Mouse (Mus musculus): ENCODE measurements around the gene Gal3st2. TPM values are rescaled to one million over a fixed set of nuclear protein-coding genes. Genes with fewer than 3 reads are reported as not detected.
"Not testable (repeated sequence)": the region's sequence is repeated elsewhere in the genome, so short reads cannot be mapped to it uniquely, and the experiment has no call there.

The Gal3st2 gene
- total and polyA plus RNA-seq, 2 experiments from 2014 or later = not detected

DNA sequence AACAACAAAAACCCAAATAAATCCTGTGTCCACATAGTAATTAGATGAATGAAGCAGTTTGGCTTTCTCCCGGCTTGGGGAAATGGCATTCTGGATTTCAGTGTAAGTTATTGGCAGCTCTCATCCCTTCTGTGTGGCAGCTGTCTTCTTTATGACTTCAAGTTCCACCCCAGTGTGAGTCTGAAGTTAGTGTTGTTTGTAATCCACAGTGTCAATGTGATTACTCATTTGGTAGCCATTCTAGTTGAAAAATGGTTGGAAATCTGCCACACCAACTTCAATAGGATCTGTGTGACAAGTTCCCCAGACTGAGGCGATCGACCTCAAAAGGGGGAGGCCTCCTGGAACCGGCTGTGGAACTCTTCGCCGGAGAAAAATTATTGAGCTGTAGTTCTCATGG, 3.7 kb upstream of the Gal3st2 start:
- ATAC-seq (ENCODE audit: low FRiP score) (no peak), DNase-seq (ENCODE audit: low spot score) (peak; percentile 58)
- Histone ChIP-seq H3K27me3 (ENCODE audit: insufficient read depth, low read length) (no peaks in the 10 kb centered on the region), H3K4me1 (ENCODE audit: insufficient read depth, low read length) (no peaks in the 10 kb centered on the region), H3K4me3 (ENCODE audit: low read depth, low read length) (no peak overlapping the region), H3K9me3 (ENCODE audit: low read length) (no peaks in the 10 kb centered on the region), H3K36me3 (ENCODE audit: insufficient read depth, low read length) (no peaks in the 10 kb centered on the region), H3K4me2 (ENCODE audit: low read depth, low read length, poor library complexity, severe bottlenecking) (no peak overlapping the region), H3K27ac (ENCODE audit: low read depth, low read length) (no peak overlapping the region), H3K9ac (replicated peaks; ENCODE audit: low read length, poor library complexity, severe bottlenecking) (no peak overlapping the region)
- WGBS = 56% methylated on average over 6 of the region's 6 CpGs
- no peak for TF ChIP-seq CTCF (IDR thresholded peaks at IDR 0.05)

DNA sequence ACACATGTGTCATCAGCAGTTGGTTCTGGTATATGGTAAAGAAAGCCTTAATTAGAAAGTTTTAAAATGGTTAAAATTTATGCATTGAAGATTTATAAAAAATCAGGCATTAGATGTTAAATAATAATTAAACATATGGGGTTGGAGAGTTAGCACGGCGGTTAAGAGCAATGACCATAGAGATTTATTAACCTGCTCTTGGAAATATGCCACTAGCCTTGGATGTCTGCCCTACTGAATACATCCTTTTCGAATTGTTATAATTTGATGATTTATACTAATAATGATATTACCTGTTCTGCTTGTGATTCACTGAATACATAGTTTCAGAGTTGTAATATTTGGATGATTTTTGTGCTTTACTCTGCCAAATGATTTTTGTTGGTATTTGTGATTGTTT, 3.1 kb upstream of the Gal3st2 start:
- Histone ChIP-seq H3K4me1 (ENCODE audit: insufficient read depth, low read length) (no peaks in the 10 kb centered on the region), H3K9ac (replicated peaks; ENCODE audit: low read length, poor library complexity, severe bottlenecking) (no peak overlapping the region), H3K4me2 (ENCODE audit: low read depth, low read length, poor library complexity, severe bottlenecking) (no peak overlapping the region), H3K4me3 (ENCODE audit: low read depth, low read length) (no peak overlapping the region), H3K36me3 (ENCODE audit: insufficient read depth, low read length) (no peaks in the 10 kb centered on the region), H3K27ac (ENCODE audit: low read depth, low read length) (no peak overlapping the region), H3K27me3 (ENCODE audit: insufficient read depth, low read length) (no peaks in the 10 kb centered on the region), H3K9me3 (ENCODE audit: low read length) (no peaks in the 10 kb centered on the region)
- no peak for TF ChIP-seq CTCF (IDR thresholded peaks at IDR 0.05)
- 89% methylated on average over 3 of the region's 3 CpGs for WGBS
- DNase-seq (ENCODE audit: low spot score) = no peak
- ATAC-seq (ENCODE audit: low FRiP score) = no peak

DNA sequence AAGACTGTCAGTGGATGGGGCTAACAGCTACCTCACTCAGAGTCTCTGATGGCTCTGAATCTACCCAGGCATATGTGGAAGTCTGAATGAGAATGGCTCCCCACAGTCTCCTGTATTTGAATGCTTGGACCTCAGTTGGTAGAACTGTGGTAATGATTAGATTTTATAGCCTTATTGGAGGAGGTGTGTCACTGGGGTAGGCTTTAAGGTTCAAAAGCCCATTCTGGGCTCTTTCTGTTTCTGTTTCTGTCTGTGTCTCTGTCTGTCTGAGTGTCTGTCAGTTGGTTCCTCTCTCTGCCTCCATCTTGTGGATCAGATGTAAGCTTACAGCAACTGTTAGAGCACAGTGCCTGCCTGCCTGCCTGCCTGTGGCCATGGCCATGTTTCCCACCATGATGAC, 1.5 kb upstream of the Gal3st2 start:
- H3K9me3 ChIP-seq (ENCODE audit: low read length) = no peaks in the 10 kb centered on the region
- H3K4me1 ChIP-seq (ENCODE audit: insufficient read depth, low read length) = no peaks in the 10 kb centered on the region
- DNase-seq (ENCODE audit: low spot score) (no peak), ATAC-seq (ENCODE audit: low FRiP score) (no peak)
- H3K9ac ChIP-seq (replicated peaks; ENCODE audit: low read length, poor library complexity, severe bottlenecking) = no peak overlapping the region
- no peak for TF ChIP-seq CTCF (IDR thresholded peaks at IDR 0.05)
- H3K4me3 ChIP-seq (ENCODE audit: low read depth, low read length) = no peak overlapping the region
- no peak overlapping the region for H3K4me2 ChIP-seq (ENCODE audit: low read depth, low read length, poor library complexity, severe bottlenecking)
- no peak overlapping the region for H3K27ac ChIP-seq (ENCODE audit: low read depth, low read length)
- no peaks in the 10 kb centered on the region for H3K27me3 ChIP-seq (ENCODE audit: insufficient read depth, low read length)
- no peaks in the 10 kb centered on the region for H3K36me3 ChIP-seq (ENCODE audit: insufficient read depth, low read length)

DNA sequence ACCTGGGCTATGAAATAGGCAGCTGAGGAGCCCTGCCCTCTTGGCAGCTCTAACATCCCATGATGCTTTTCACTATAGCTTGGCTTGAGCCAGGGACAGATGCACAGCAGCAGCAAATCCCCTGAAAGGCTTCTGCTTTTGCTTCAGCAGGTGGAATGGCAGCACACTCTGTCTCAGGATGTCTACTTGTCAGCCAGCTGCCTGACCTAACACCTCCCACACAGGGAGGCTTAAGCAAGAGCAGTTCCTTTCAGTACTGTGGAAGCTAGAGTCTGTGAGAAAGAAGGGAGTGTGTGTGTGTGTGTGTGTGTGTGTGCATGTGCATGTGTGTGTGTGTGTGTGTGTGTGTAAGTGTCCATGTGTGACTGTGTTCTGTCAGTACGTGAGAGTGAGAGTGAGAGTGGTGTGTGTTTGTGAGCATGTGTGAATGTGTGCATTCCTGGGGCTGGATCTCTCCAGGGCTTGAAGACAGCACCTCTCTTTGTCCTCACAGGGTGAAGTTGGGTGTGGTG, 10.5 kb downstream of the Gal3st2 start:
- 30% methylated on average over 1 of the region's 1 CpGs for WGBS
- not testable (repeated sequence) for ATAC-seq (ENCODE audit: low FRiP score); H3K4me3 ChIP-seq (ENCODE audit: low read depth, low read length); H3K27ac ChIP-seq (ENCODE audit: low read depth, low read length); H3K9me3 ChIP-seq (ENCODE audit: low read length); H3K4me2 ChIP-seq (ENCODE audit: low read depth, low read length, poor library complexity, severe bottlenecking); H3K4me1 ChIP-seq (ENCODE audit: insufficient read depth, low read length); H3K9ac ChIP-seq (replicated peaks; ENCODE audit: low read length, poor library complexity, severe bottlenecking); H3K27me3 ChIP-seq (ENCODE audit: insufficient read depth, low read length); DNase-seq (ENCODE audit: low spot score); H3K36me3 ChIP-seq (ENCODE audit: insufficient read depth, low read length)

DNA sequence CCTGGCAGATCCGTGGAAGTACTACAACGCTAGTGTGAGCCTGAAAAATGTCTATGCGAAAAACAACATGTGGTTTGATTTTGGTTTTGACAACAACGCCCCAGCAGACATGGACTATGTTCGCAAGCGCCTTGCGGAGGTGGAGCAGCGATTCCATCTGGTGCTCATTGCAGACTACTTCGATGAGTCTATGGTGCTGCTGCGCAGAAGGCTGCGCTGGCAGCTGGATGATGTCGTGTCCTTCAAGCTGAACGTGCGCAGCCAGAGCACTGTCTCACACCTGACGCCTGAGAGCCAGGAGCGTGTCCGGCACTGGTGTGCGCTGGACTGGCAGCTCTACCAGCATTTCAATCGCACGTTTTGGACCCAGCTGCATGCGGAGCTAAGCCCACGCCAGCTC, 13.3 kb downstream of the Gal3st2 start:
- ATAC-seq (ENCODE audit: low FRiP score); H3K4me1 ChIP-seq (ENCODE audit: insufficient read depth, low read length); H3K27me3 ChIP-seq (ENCODE audit: insufficient read depth, low read length); H3K36me3 ChIP-seq (ENCODE audit: insufficient read depth, low read length); H3K4me2 ChIP-seq (ENCODE audit: low read depth, low read length, poor library complexity, severe bottlenecking); H3K9me3 ChIP-seq (ENCODE audit: low read length); DNase-seq (ENCODE audit: low spot score); H3K27ac ChIP-seq (ENCODE audit: low read depth, low read length); H3K9ac ChIP-seq (replicated peaks; ENCODE audit: low read length, poor library complexity, severe bottlenecking); H3K4me3 ChIP-seq (ENCODE audit: low read depth, low read length): not testable (repeated sequence)
- 89% methylated on average over 11 of the region's 22 CpGs for WGBS

DNA sequence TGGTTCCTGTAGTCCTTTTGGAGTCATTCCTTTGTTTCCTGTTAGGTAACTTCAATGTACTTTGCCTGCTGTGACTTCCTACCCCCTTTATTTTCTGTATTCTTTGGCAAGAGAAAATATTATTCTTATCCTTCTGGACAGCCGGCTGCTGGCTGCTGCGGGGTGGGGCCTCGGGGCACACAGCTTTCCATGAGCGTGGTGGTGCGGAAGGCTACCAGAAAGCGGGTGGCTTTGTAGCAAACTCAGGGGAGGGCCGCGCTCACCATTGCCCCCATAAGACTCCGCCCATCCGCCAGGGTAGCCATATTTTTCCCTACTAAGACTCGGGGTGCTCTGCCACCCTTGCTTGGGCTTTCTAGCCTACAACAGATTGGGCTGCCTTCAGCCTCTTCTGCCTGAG, 20.7 kb downstream of the Gal3st2 start:
- WGBS = no CpG with 5 or more reads among the region's 11 CpGs
- not testable (repeated sequence) for DNase-seq (ENCODE audit: low spot score); H3K4me3 ChIP-seq (ENCODE audit: low read depth, low read length)

More for the DNA sequence above, 20.7 kb downstream of the Gal3st2 start:
- not testable (repeated sequence) for H3K36me3 ChIP-seq (ENCODE audit: insufficient read depth, low read length); H3K4me1 ChIP-seq (ENCODE audit: insufficient read depth, low read length); H3K4me2 ChIP-seq (ENCODE audit: low read depth, low read length, poor library complexity, severe bottlenecking); H3K27me3 ChIP-seq (ENCODE audit: insufficient read depth, low read length); H3K27ac ChIP-seq (ENCODE audit: low read depth, low read length); H3K9ac ChIP-seq (replicated peaks; ENCODE audit: low read length, poor library complexity, severe bottlenecking); ATAC-seq (ENCODE audit: low FRiP score); H3K9me3 ChIP-seq (ENCODE audit: low read length)
